Mouse (Mus musculus): ENCODE measurements around the gene Palld.

GRCm38 (mm10) chr8:61730669-61731068, 171.8 kb downstream of the Palld start:
- TF ChIP-seq GATA1 (IDR thresholded peaks at IDR 0.05; ENCODE audit: low read length) (no peak), TAL1 (IDR thresholded peaks at IDR 0.05; ENCODE audit: low read length) (no peak)
